Mouse (Mus musculus): Measurements from ENCODE around the gene Mettl13.
A peak's percentile ranks its signal among the peaks of the same experiment; 100 is the strongest.

GRCm38 (mm10) chr1:162570931-162571601 lies 22.7 kb upstream of the Mettl13 start:
- 0 out of 2 replicates have a peak, but pooled peaks have one; percentile 35 for TF ChIP-seq POLR2A (IDR thresholded peaks at IDR 0.05; ENCODE audit: insufficient read depth, low read depth, low read length)
- TF ChIP-seq EP300 (IDR thresholded peaks at IDR 0.05; ENCODE audit: insufficient read depth, low read depth, low read length), result no peak
- TF ChIP-seq CTCF (IDR thresholded peaks at IDR 0.05), result no peak
